ENCODE assay signal across 22 mouse cellular contexts in the genomic region with DNA sequence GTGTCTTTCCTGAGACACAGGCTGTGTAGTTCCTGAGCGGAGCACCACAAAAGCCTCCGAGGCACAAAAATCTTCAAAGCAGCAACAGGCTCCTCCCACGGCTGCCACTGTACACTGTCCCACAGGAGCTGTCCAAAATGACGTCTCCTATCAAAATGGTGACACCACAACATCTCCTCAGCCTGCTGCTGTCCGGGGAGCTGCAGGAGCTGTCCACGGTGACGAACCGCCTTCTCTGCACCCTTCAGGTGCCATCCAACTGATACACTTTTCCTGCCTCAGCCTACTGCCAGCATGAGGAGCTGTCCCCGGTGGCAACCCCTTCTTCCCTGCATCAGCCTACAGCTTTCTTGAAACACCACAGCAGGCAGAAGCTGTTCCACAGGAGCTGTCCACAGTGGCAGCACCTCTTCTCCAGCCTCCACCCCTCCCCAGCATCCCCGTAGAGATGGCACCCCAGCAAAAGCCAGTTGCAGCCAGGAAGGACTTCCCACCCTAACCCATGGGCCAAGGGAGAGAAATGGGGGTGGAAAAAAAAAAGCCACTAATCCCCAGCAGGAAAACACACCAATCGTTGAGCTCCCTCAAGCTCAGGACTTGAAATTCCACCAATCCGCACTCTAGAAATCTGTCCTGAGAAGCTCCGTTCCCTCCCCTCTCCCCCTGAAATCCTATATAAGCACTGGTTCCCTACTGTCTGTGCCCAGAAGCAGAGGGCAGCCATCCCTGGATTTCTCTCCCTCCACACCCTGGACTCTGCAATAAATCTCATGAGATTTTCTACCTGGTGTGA. TPM values are rescaled to one million over a fixed set of nuclear protein-coding genes. Genes with fewer than 3 reads are reported as not detected.
"Had no signal": no experiment of that assay in that cellular context is flagged by ENCODE, and none has a peak within 500 bp of the region (broad histone marks: within the 10 kb centered on the region; RNA-seq: fewer than 3 reads in every experiment).

No protein-coding gene starts in this region.

- H3K27me3 ChIP-seq: limb, embryonic 13.5 days; lung, embryonic 15.5 days; midbrain, embryonic 15.5 days had no signal

- H3K4me3 ChIP-seq: layer of hippocampus, adult 2 months; limb, embryonic 10.5 days; limb, embryonic 13.5 days; liver, embryonic 12.5 days; liver, embryonic 15.5 days; lung, embryonic 15.5 days; midbrain, embryonic 12.5 days; midbrain, embryonic 15.5 days had no signal

- H3K9me3 ChIP-seq: limb, embryonic 10.5 days; limb, embryonic 13.5 days; liver, embryonic 12.5 days; liver, embryonic 15.5 days; lung, embryonic 15.5 days; midbrain, embryonic 12.5 days; midbrain, embryonic 15.5 days had no signal

- DNase-seq: kidney, adult 18-20 months; kidney, adult 9 months; kidney, postnatal 14 days; kidney, postnatal 4 days; layer of hippocampus, adult 9-11 months; liver; lung, adult 18-20 months; lung, postnatal 10 days; lung, postnatal 36 days; thymus, postnatal 25 days had no signal

- H3K27ac ChIP-seq: layer of hippocampus, adult 2 months; limb, embryonic 10.5 days; limb, embryonic 13.5 days; liver, embryonic 12.5 days; liver, embryonic 15.5 days; lung, embryonic 15.5 days; midbrain, embryonic 12.5 days; midbrain, embryonic 15.5 days had no signal

- H3K9ac ChIP-seq: limb, embryonic 13.5 days; liver, embryonic 12.5 days; liver, embryonic 15.5 days; lung, embryonic 15.5 days; midbrain, embryonic 12.5 days; midbrain, embryonic 15.5 days had no signal

- H3K36me3 ChIP-seq: limb, embryonic 10.5 days; limb, embryonic 13.5 days; liver, embryonic 12.5 days; liver, embryonic 15.5 days; lung, embryonic 15.5 days; midbrain, embryonic 12.5 days; midbrain, embryonic 15.5 days had no signal

- H3K4me2 ChIP-seq: limb, embryonic 13.5 days; liver, embryonic 12.5 days; liver, embryonic 15.5 days; lung, embryonic 15.5 days; midbrain, embryonic 12.5 days; midbrain, embryonic 15.5 days had no signal

- ATAC-seq: liver, embryonic 12.5 days; midbrain, embryonic 15.5 days had no signal

RNA-seq across cellular contexts. Expression of gene Bik, which starts 14.0 kb away (rescaled TPM):
- total RNA-seq: layer of hippocampus, adult 2 months; layer of hippocampus, postnatal 25 days; left cerebral cortex, adult 18-20 months; left cerebral cortex, postnatal 25 days; monocyte, adult 5-6 weeks had no signal
